Mouse (Mus musculus) spleen, postnatal 14 days (tissue): ENCODE data around the gene Gnao1.

Experiments
- DNase-seq, 2 experiments: peaks; one replicate each; pipeline ENCODE4 v3.0.0; 2021 to 2022; ENCODE audit warnings: low spot score in 2 of 2

Gene Gnao1

GRCm38 (mm10) chr8:93893556-93893955 lies 83.8 kb downstream of the Gnao1 start:
- no peak for DNase-seq

DNA sequence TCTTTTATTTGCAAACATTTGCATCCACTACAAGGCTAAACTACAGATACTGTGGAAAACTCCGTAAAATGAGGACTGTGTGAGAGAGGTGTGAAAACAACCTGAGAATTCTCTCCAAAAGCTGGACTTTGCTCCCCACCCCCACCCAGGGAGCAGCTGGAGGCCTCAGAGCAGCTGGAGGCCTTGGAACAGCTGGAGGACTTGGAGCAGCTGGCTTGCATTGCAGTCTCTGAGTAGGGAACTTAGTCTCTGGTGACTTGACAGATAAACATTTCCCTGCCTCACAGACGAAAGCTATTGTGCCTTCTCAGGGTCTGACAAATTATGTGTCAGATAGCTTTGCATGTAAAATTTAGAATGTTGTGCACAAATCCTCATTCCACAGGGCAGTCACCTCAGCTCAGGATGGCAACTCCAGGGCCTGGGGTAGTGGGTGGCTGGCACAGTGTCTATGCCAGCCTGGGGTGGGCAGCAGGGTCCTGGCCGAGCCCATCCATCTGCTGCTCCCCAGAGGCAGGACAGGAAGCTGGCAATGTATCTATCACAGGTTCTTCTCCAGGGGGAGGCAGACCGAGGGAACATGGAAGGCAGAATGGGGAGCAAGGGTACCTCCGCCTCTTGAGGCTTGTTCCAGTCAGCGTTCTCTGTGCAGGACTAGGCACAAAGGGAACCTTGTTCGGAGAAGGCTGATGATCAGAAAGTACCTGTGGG lies 87.2 kb downstream of the Gnao1 start:
- DNase-seq, result no peak

- no peak for DNase-seq
Observed at GRCm38 (mm10) chr8:93898570-93898969, 88.8 kb downstream of the Gnao1 start.

GRCm38 (mm10) chr8:93902040-93902439 lies 92.3 kb downstream of the Gnao1 start:
- no peak for DNase-seq

DNA sequence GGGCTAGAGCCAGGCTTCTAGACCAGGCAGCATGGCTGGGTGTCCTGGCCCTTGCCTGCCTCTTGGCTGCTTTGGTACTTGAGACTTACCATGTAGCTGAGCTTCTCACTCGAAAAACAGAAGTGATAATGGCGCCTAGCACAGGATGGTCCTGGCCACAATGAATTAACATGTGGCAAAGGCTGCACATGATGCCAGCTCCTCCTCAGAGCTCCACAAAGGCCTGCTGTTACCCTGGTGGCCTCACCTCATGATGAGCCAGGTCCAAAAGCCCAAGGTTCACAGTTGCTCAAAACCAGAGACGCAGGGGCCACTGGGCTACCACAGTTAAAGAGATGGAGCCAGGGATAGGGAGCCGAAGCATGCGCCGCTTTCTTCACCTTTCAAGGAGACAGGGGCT lies 97.2 kb downstream of the Gnao1 start:
- no peak for DNase-seq

DNA sequence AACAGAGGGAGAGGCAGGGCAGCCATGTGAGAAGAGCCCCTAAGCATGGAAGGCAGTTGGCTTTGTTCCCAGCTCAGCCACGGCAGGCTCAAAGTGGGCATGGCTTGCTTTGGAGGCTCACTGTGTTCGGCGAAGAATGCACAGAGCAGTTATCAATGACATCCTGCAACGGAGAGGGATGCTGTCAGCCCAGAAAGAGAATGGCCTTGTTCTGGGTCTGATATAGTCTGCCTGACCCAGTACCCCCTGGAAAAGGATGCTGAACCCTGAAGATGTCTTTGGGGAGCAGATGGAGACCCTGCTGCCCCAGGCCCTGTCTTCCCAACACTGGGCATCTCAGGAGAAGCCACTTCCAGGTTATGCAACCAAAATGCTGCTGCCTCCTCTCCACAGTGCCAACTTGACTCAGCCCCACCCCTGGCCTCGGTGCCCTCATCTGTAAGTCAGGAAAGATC lies 98.2 kb downstream of the Gnao1 start:
- no peak for DNase-seq

GRCm38 (mm10) chr8:93908546-93908945 lies 98.8 kb downstream of the Gnao1 start:
- no peak for DNase-seq

- DNase-seq, result no peak
Observed at GRCm38 (mm10) chr8:93911715-93912555, 102.2 kb downstream of the Gnao1 start.

DNA sequence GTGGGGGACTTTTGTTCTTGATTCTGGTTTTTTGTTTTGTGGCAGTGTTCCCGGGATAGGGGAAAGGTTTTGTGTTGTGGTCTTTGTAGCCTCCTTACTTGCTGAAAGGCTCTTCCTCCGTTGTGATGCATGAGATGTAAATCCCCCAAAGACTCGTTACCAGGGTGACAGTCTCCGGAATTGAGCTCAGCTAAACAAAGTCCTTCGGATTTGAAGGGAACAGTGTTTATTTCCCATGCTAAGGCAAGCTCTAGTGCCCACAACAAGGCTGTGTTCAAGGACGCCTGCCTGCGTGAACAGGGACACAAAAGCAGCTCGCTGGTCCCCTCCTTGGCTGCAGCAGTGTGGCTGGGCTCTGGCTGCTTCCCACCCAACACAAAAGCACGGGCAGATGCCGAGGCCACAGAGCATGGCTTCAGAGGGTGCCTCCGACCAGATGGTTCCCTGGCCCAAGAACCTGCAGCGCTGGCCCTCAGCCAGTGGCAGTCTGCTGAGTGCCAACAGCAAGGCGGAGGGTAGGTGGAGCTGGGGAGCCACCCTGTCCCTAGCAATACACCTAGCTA lies 108.2 kb downstream of the Gnao1 start:
- no peak for DNase-seq

DNA sequence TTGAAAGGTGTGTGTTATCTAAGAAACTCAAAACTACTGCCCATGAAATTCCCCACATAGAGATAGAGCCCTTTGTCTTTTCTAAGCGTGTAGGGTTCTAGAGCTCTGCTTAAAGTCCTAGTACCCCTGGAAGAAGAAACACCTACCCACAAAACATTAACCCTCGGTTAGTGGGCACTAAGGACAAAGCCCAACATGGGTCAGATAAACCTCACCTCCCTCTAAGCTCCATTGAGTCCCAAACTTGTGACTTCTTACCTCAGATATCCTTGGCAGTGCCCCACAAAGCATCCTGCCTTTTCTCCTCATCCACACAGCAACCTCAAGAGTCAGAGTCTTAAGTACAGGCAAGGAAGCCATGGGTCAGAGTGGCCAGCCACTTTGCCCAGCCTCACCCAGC lies 108.8 kb downstream of the Gnao1 start:
- no peak for DNase-seq

DNA sequence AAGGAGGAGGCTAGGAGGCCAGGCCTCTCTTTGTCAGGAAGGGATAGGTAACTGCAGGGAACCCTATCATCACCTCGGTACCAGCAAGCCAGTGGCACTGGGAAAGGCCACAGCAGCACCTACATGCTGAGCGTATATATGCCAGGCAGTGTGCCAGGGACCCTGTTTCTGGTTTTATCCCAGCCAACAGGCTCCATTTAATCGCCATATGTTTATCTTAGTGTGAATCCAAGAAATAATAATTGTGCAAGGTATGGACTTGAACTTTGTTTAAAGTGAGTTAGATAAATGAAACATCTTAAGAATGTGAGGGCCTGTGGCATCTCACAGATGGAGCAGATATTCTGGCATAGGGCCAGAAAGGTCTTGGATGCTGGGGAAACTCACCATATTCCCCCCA lies 109.7 kb downstream of the Gnao1 start:
- DNase-seq, result no peak

GRCm38 (mm10) chr8:93919916-93920589 lies 110.3 kb downstream of the Gnao1 start:
- DNase-seq, result no peak

DNA sequence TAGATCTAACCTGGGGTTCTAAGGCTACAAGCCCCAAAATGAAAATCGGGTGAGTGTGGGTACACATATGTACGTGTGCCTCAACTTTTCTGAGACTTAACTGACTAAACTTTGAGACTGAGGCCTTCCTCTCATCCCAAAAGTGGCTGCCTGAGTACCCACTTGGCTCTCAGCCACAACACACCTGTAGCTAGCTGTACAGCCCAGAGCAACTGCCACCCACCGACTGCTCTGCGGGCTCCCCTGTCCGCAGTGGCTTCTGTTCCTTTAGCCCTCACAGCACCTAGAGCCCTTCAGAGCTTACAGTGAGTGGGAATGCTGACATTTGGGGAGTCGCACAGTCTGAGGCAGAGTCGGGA lies 110.8 kb downstream of the Gnao1 start:
- no peak for DNase-seq

- DNase-seq, result no peak
Observed at GRCm38 (mm10) chr8:93923897-93924334, 114.2 kb downstream of the Gnao1 start.

DNA sequence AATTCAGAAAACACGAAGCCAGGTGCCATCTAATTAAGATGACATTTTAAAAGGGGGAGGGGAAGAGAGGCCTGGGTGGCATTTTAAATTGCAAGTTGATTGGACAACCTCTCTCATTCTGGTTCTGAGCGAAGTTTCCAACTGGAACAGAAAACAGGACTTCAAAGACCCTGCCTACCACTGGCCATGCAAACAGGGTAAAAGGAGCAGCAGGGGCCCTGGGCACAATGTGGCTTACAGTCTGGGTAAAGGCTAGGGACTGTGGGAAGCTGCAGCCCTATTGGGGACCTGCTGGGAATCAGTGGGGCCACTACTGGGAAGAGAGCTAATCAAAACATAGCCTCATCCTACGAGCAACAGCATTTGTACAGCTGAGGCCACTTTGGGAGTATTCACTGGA lies 115.7 kb downstream of the Gnao1 start:
- no peak for DNase-seq

DNA sequence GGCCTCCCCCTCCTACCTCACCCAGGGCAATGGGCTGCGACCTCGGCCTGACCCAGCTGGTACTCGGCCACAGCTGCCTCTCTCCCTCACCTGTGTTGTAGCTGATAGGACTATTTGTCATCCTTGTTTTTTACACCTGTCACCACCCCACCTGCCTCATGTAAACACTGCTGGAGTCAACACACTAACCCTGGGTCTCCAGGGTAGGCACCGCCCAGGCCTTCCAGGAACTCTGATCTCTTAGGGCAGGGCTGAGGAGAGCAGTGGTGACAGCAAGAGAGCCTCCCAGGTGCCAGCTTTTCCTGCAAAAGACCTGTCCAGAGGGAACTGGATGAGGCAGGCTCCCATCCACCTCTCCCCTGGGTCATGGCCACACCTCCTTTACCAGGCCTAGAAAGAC lies 119.5 kb downstream of the Gnao1 start:
- no peak for DNase-seq

DNA sequence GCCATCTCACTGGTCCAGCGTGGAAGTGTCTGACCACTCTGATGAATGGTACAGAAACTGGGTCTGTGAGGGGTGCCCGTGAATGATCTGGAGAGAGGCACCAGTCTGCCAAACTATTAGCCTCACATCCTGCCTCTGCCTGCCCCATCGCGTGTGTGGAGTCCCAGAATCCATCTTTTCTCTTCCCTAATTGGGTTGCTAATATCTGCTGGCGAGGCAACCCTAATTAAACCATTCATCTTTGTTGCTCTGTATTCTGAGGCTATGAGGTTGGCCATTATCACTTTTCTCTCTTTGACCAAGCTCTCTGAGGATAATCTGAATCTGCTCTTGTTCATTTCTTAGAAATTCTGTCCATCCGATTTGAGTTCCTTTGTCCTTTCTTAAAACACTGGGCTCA lies 121.6 kb downstream of the Gnao1 start:
- no peak for DNase-seq

- DNase-seq, result peak; percentile 39 to 63
Observed at GRCm38 (mm10) chr8:93932873-93933272, 123.1 kb downstream of the Gnao1 start.

GRCm38 (mm10) chr8:93933288-93933687 lies 123.5 kb downstream of the Gnao1 start:
- DNase-seq, result no peak

DNA sequence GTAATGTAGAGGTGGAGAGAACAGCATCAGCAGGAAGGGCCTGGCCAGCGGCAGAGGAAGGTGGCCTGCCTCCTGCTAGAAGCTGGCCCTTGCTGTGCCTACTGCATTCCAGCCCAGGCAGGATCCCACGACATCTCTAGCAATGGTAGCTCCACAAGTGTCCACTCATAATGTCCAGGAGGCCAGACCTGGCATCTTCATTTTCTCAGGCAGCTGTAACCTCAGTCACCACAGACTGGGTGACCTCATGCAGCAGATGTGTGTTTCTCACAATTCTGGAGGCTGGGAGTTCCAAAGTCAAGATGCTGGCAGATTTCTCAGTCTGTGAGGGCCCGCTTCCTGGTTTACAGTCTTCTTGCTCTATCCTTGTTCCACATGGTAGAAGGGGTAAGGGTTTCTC lies 128.4 kb downstream of the Gnao1 start:
- no peak for DNase-seq

- no peak for DNase-seq
Observed at GRCm38 (mm10) chr8:93940542-93941423, 131.0 kb downstream of the Gnao1 start.
